Mouse (Mus musculus): ENCODE results near the gene Ovol2. TPM values are rescaled to one million over a fixed set of nuclear protein-coding genes. Genes with fewer than 3 reads are reported as not detected.

Gene Ovol2
- polyA plus RNA-seq, 1 experiment from 2014 or later, result not detected

DNA sequence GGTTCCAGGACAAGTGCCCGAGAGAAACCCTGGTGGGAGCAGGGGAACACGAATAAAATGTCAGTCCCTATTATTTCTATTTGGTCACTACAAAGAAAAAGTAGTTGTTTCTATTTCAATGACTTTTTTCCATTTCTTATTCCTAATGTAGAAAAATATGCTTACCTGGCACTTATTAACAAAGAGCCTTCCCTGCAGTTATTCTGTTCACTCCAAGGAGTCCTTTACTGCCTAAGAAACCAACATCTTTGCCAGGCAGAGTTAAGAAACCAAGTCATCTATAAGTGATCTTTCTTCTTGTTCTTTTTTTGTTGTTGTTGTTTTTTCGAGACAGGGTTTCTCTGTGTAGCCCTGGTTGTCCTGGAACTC is 66.8 kb downstream of the Ovol2 start:
- Histone ChIP-seq H3K4me2 (replicated peaks) (no peak overlapping the region), H3K4me3 (replicated peaks; ENCODE audit: low read length) (no peak overlapping the region), H3K27ac (no peak overlapping the region), H3K27me3 (ENCODE audit: control insufficient read depth, insufficient read depth, low read length) (no peaks in the 10 kb centered on the region), H3K4me1 (replicated peaks; ENCODE audit: control insufficient read depth, insufficient read depth, low read length) (peaks cover 31% of the 10 kb centered on the region), H3K36me3 (replicated peaks; ENCODE audit: control insufficient read depth, insufficient read depth) (peaks cover 11% of the 10 kb centered on the region), H3K9me3 (ENCODE audit: control insufficient read depth, low read length) (no peaks in the 10 kb centered on the region), H3K9ac (no peak overlapping the region)
- DNase-seq (ENCODE audit: low spot score) (no peak), ATAC-seq (ENCODE audit: low FRiP score) (no peak)
- 70% methylated on average over 3 of the region's 3 CpGs for WGBS

DNA sequence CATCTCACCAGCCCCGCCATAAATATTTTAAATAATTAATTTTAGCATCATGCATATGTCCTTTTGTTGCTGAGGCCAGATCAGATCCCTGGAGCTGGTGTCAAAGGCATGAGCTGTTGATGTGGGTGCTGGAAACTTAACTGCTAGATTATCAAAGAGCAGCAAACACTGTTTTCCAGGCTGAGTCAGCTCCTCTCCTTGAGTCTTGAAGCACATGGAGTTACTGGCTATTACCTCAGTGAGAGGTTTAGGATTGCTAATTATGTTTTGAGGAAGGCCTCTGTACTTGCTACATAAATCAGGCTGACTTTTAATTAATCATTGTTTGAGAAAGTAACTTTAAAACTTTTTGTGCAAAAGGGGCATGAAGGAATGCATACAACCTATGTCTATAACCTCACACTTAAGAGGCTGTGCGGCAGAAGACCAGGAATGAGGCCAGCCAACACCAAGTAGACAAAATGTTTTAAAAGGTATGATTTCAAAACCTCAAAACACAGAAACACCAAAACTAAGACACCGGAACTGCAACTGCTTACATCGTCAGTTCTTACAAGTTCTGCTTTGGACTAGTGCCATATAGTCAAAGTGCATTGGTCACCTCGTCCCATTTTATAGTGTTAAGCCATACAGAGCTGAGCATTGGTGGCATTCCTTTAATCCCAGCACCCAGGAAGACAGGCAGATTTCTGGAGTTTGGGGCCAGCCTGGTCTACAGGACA is 67.4 kb downstream of the Ovol2 start:
- Histone ChIP-seq H3K4me3 (replicated peaks; ENCODE audit: low read length) (no peak overlapping the region), H3K36me3 (replicated peaks; ENCODE audit: control insufficient read depth, insufficient read depth) (peaks cover 16% of the 10 kb centered on the region), H3K27ac (no peak overlapping the region), H3K9ac (no peak overlapping the region), H3K4me1 (replicated peaks; ENCODE audit: control insufficient read depth, insufficient read depth, low read length) (peaks cover 29% of the 10 kb centered on the region), H3K27me3 (ENCODE audit: control insufficient read depth, insufficient read depth, low read length) (no peaks in the 10 kb centered on the region), H3K4me2 (replicated peaks) (no peak overlapping the region), H3K9me3 (ENCODE audit: control insufficient read depth, low read length) (no peaks in the 10 kb centered on the region)
- DNase-seq (ENCODE audit: low spot score), result no peak
- WGBS, result 78% methylated on average over 5 of the region's 5 CpGs
- no peak for ATAC-seq (ENCODE audit: low FRiP score)

- no peak for ATAC-seq (ENCODE audit: low FRiP score)
- H3K36me3 ChIP-seq (replicated peaks; ENCODE audit: control insufficient read depth, insufficient read depth), result peaks cover 33% of the 10 kb centered on the region
- no peak overlapping the region for H3K4me2 ChIP-seq (replicated peaks)
- DNase-seq (ENCODE audit: low spot score), result no peak
- H3K27me3 ChIP-seq (ENCODE audit: control insufficient read depth, insufficient read depth, low read length), result no peaks in the 10 kb centered on the region
- H3K9ac ChIP-seq, result no peak overlapping the region
- H3K4me3 ChIP-seq (replicated peaks; ENCODE audit: low read length), result no peak overlapping the region
- peaks cover 11% of the 10 kb centered on the region for H3K4me1 ChIP-seq (replicated peaks; ENCODE audit: control insufficient read depth, insufficient read depth, low read length)
- H3K27ac ChIP-seq, result no peak overlapping the region
- 96% methylated on average over 2 of the region's 2 CpGs for WGBS
- H3K9me3 ChIP-seq (ENCODE audit: control insufficient read depth, low read length), result no peaks in the 10 kb centered on the region
These were observed 69.1 kb downstream of the Ovol2 start for GRCm38 (mm10) chr2:144262837-144263236.

Other genes starting within 250 kb of the Ovol2 start
- 10.5 and 11.7 TPM in 2 replicates for gene Mgme1, start 61.5 kb downstream of the Ovol2 start, polyA plus RNA-seq (2014; fragmentation: Nextera tagmentation; extraction: Ambion mirVana)
- 73.0 and 75.9 TPM in 2 replicates for gene Snx5, start 61.2 kb downstream of the Ovol2 start, polyA plus RNA-seq (2014; fragmentation: Nextera tagmentation; extraction: Ambion mirVana)
- 22.4 and 23.3 TPM in 2 replicates for gene Kat14, start 36.8 kb upstream of the Ovol2 start, polyA plus RNA-seq (2014; fragmentation: Nextera tagmentation; extraction: Ambion mirVana)
- 0.53 and 3.0 TPM in 2 replicates for gene Pet117, start 36.9 kb upstream of the Ovol2 start, polyA plus RNA-seq (2014; fragmentation: Nextera tagmentation; extraction: Ambion mirVana)
- gene Dzank1, start 195.3 kb upstream of the Ovol2 start, polyA plus RNA-seq (2014; fragmentation: Nextera tagmentation; extraction: Ambion mirVana), result 19.5 and 23.7 TPM in 2 replicates
- 26.4 and 28.3 TPM in 2 replicates for gene Polr3f, start 195.6 kb upstream of the Ovol2 start, polyA plus RNA-seq (2014; fragmentation: Nextera tagmentation; extraction: Ambion mirVana)
- gene Rbbp9, start 218.7 kb upstream of the Ovol2 start, polyA plus RNA-seq (2014; fragmentation: Nextera tagmentation; extraction: Ambion mirVana), result 55.1 and 58.6 TPM in 2 replicates
- 64.3 and 69.5 TPM in 2 replicates for gene Sec23b, start 224.1 kb upstream of the Ovol2 start, polyA plus RNA-seq (2014; fragmentation: Nextera tagmentation; extraction: Ambion mirVana)